Mouse (Mus musculus): Measurements from ENCODE around the gene Slc8b1.

Gene Slc8b1

DNA sequence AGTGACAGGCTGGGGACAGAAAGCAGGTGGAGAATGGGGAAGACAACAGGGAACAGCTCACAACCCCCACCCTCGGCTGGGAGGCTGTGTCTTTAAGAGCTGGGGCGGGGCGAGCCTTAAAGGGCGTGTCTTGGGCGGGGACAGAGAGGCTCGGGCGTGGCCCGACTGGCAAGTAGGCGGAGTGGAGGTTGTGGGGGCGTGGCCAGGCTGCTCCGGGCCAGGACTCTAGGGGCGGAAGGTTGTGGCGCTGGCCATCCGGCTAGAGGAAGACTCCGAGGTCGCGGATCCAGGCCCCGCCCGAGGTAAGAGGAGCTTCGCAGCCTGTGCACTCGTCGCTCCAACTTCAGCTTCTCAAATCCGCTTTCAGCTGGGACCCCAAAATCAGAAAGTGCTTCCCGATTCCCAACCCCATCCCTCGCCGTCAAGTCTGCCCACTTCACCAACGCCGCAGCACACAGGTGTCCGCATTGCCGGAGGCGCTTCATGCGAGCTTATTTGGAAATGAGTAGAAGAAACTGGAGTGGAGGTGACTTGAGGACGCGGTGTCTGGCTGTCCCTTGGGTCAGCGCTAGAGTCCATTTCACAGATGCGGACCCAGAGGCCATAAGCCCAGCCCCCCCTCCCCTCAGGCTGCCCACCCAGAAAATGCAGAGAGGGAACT lies at the start of gene Slc8b1:
Gene Slc8b1 (plus strand): TSS at position 187 of the 661 bp plus-strand sequence.
- DNase-seq (ENCODE audit: low read depth, low spot score) = peak; percentile 91

- no peak for DNase-seq (ENCODE audit: low read depth, low spot score)
Observed at GRCm38 (mm10) chr5:120461902-120462301, 49.1 kb upstream of the Slc8b1 start.

GRCm38 (mm10) chr5:120464321-120464720 lies 46.6 kb upstream of the Slc8b1 start:
- no peak for DNase-seq (ENCODE audit: low read depth, low spot score)

- DNase-seq (ENCODE audit: low read depth, low spot score) = no peak
Observed at GRCm38 (mm10) chr5:120465062-120465461, 45.9 kb upstream of the Slc8b1 start.

- peak; percentile 18 for DNase-seq (ENCODE audit: low read depth, low spot score)
Observed at GRCm38 (mm10) chr5:120465860-120466259, 45.1 kb upstream of the Slc8b1 start.

DNA sequence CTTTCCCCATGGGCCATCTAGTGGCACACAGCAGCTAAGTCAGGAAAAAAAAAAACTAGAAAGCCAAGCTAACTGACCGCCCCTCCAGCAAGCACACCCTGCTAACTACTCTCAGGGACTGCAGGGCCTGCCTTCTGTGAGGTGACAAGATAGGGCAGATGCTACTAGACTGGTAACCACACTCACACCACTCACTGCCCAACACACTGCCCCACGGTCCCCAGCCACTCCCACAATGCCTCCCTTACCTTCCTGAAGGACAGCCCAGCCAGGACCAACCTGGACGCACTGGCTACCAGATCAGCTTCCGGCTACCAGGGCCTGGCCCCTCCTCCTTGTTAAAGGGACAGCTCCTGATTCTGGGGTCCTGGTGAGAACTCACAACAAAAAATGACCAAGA lies 43.9 kb upstream of the Slc8b1 start:
- DNase-seq (ENCODE audit: low read depth, low spot score) = no peak

DNA sequence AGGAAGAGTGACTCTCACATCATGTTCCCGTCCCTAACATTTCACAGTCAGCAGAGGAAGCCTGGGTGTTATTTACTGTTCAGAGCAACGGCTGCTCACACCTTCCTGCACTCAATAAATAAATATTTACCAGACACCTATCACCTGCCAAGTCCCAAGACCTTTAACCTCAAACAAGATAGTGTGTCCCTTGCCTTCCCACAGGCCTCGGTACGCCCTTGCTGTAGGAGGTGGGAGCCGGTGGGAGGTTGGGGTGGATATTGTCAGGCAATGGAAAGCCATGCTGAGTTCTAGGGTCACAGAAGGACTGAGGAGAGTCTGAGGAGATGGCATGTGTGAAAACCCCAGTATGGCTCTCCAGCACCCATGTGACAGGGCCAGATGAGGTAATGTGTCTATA lies 42.6 kb upstream of the Slc8b1 start:
- no peak for DNase-seq (ENCODE audit: low read depth, low spot score)

DNA sequence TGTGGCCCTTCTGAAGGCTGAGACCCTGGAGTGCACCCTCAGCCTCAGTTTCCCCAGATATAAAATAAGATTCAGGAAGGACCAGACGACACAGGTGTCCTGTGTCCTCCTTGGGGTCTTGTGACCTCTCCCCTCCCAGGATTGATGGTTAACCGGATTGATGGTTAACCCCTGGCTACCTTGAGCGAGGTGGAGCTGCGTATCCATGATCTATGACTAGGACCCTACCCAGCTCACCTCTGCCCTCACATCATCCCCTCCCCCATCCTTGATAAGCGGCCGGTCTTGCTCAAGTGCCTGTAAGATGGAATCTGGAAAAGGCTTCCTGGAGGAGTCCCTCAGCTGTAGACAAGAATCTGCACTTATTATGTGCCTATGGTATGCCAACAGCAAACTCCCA lies 42.1 kb upstream of the Slc8b1 start:
- no peak for DNase-seq (ENCODE audit: low read depth, low spot score)

GRCm38 (mm10) chr5:120471538-120471937 lies 39.4 kb upstream of the Slc8b1 start:
- DNase-seq (ENCODE audit: low read depth, low spot score) = no peak

GRCm38 (mm10) chr5:120472770-120473169 lies 38.2 kb upstream of the Slc8b1 start, which contains the start of gene Sdsl:
TSS of gene Sdsl (minus strand) at chr5:120472810.
- DNase-seq (ENCODE audit: low read depth, low spot score) = no peak

DNA sequence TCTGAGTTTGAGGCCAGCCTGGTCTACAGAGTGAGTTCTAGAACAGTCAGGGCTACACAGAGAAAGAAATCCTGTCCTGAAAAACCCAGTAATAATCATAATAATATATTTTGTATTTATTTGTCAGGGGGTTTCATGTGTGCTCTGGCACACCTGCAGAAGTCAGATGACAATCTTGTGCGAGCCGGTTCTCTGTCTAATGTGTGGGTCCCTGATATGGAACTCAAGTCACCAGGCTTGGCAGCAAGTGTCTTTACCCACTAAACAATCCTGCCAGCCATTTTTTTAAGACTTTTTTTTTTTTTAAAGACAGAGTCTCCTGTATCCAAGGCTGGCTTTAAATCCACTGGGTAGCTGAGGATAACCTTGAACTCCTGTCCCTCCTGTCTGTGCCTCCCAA lies 37.6 kb upstream of the Slc8b1 start:
- DNase-seq (ENCODE audit: low read depth, low spot score) = no peak

GRCm38 (mm10) chr5:120475861-120476260 lies 35.1 kb upstream of the Slc8b1 start:
- no peak for DNase-seq (ENCODE audit: low read depth, low spot score)

- no peak for DNase-seq (ENCODE audit: low read depth, low spot score)
Observed at GRCm38 (mm10) chr5:120476296-120476695, 34.7 kb upstream of the Slc8b1 start, which contains the start of gene Sds. TSS of gene Sds (plus strand) at chr5:120476526.

DNA sequence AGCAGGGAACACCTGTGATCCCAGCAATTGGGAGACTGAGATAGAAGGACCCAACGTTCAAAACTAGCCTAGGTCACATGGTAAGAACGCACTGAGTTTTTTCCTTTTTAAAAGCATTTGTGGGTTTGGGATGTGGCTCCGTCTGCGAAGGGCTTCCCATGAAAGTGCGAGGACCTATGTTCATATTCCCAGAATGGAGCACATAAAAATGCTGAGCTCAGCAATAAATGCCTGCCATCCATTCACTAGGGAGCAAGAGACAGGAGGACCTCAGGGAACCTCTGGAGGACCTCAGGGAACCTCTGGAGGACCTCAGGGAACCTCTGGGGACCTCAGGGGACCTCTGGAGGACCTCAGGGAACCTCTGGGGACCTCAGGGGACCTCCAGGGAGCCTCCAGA lies 33.0 kb upstream of the Slc8b1 start:
- no peak for DNase-seq (ENCODE audit: low read depth, low spot score)

DNA sequence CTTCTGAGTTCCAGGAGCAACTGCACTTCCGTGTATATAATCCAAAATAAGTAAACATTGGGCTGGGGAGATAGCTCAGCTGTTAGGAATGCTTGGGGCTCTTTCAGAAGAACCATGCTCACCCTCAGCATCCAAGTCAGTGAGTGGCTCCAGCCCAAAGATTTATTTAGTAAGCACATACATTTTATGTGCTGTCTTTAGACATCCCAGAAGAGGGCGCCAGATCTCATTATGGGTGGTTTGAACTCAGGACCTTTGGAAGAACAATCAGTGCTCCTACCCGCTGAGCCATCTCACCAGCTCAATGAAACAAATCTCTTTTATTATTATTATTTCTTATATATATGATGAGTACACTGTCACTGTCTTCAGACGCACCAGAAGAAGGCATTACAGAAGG lies 31.4 kb upstream of the Slc8b1 start:
- DNase-seq (ENCODE audit: low read depth, low spot score) = no peak

GRCm38 (mm10) chr5:120481205-120481604 lies 29.8 kb upstream of the Slc8b1 start:
- DNase-seq (ENCODE audit: low read depth, low spot score) = no peak

DNA sequence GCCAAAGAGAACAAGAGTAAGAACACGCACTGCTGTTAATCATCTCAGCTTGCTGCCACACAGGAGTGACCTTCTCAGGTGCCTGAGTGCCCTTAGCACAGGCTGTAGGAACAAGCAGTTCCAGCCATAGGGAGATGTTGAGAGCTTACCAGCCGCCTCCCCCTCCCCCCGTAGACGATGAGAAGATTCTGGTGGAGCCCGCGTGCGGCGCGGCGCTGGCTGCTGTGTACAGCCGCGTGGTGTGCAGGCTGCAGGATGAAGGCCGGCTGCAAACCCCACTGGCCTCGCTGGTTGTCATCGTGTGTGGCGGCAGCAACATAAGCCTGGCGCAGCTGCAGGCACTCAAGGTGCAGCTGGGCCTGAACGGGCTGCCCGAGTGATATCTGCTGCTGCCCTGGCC lies 27.6 kb upstream of the Slc8b1 start:
- peak; percentile 22 for DNase-seq (ENCODE audit: low read depth, low spot score)

- no peak for DNase-seq (ENCODE audit: low read depth, low spot score)
Observed at GRCm38 (mm10) chr5:120487844-120488243, 23.1 kb upstream of the Slc8b1 start.

DNA sequence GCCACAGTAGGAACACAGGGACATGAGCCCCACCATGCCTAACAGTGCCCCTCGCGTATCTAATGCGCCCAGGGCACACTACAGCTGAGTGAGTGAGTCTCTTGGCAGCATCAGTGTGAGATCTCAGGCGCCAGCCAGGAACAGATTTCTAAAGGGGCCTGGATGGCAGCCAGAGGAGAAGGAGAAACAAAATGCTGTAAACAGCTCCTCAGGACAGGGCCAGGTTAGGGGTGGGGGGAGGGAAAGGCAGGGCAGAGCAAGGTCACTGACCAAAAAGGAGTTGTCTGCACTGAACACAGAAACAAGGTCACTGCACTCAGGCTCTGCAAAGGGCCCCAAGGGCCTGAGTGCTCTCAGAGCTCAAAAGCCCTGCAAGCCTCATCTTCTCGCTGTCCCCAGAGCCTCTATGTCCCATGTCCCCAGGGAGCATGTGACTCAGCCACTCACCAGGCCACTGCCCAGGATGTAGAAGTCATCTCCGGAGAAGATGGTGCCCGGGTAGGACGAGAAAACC lies 20.2 kb upstream of the Slc8b1 start:
- peak; percentile 68 for DNase-seq (ENCODE audit: low read depth, low spot score)

GRCm38 (mm10) chr5:120492437-120492836 lies 18.5 kb upstream of the Slc8b1 start:
- peak; percentile 53 for DNase-seq (ENCODE audit: low read depth, low spot score)

- peak; percentile 33 for DNase-seq (ENCODE audit: low read depth, low spot score)
Observed at GRCm38 (mm10) chr5:120493440-120493839, 17.5 kb upstream of the Slc8b1 start.

DNA sequence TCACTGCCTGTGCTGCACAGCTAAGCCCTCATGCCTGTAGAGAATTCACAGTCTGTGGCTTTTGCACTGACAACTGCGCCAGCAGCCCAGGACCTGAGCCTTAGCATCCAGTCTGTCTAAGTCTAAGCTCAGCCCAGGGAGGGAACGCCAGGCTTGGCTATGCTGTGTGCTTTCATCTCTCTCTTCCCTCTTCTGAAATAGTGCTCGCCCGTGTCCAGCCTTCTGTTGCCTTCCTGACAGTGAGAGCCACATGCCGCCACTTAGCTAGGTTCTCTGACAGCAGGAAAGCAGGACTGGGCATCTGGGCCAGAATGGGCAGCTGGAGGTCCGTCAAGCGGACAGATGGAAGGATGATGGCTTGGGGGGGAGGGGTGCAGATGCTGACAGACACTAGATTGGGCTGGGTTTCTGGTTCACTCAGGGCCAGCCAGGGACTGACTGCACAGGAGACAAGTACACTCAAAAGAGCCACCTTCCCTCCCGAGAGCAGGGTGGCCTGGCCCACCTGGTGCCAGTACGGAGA lies 17.0 kb upstream of the Slc8b1 start:
- DNase-seq (ENCODE audit: low read depth, low spot score) = peak; percentile 38

- peak; percentile 65 for DNase-seq (ENCODE audit: low read depth, low spot score)
Observed at GRCm38 (mm10) chr5:120495064-120495702, 15.8 kb upstream of the Slc8b1 start.
